Mouse (Mus musculus): Measurements from ENCODE around the gene Magi3.

DNA sequence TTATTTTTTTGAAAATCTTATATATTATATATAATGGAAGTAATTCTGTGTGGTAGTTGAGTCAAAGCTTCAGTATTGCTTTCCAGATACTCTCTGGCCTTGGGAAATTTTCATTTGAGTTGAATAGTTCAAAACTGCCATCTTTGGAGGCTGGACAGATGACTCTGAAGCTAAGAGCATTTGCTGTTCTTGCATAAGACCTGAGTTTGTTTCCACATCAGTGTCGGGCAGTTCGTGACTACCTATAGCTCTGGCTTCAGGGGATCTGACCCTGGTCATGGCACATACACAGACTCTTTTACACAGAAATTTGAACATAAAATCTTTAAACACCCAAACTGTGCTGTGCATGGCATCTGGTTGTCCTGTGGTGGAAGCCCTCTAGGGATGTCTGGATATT lies 235.0 kb downstream of the Magi3 start:
- TF ChIP-seq GATA1 (IDR thresholded peaks at IDR 0.05; ENCODE audit: low read length) = no peak
- no peak for TF ChIP-seq TAL1 (IDR thresholded peaks at IDR 0.05; ENCODE audit: low read length)

Data from erythroblast, embryonic 14.5 days (primary cell).